Mouse (Mus musculus) cerebellum, postnatal 14 days (tissue): ENCODE data around the gene Clhc1.
"Not testable (repeated sequence)": the region's sequence is repeated elsewhere in the genome, so short reads cannot be mapped to it uniquely, and the experiment has no call there.

Experiments used
- DNase-seq, 2 experiments: peaks; one replicate each; pipeline ENCODE4 v3.0.0; 2021; ENCODE audit warnings: mixed read lengths in 2 of 2

Gene Clhc1

GRCm38 (mm10) chr11:29547752-29548503, at the start of gene Clhc1, which contains the start of gene Rps27a:
Gene Clhc1, plus strand, starts transcription at chr11:29547950.
Gene Rps27a, minus strand, starts transcription at chr11:29548109.
- peak; percentile 96 to 97 for DNase-seq

GRCm38 (mm10) chr11:29503948-29504893, 43.5 kb upstream of the Clhc1 start:
- no peak for DNase-seq

GRCm38 (mm10) chr11:29504899-29505625, 42.7 kb upstream of the Clhc1 start:
- no peak for DNase-seq

GRCm38 (mm10) chr11:29509421-29509820, 38.3 kb upstream of the Clhc1 start:
- no peak for DNase-seq

- no peak for DNase-seq
These were observed 34.8 kb upstream of the Clhc1 start for GRCm38 (mm10) chr11:29512818-29513535.

GRCm38 (mm10) chr11:29514325-29514681, 33.4 kb upstream of the Clhc1 start:
- no peak for DNase-seq

GRCm38 (mm10) chr11:29514682-29515412, 32.9 kb upstream of the Clhc1 start, which contains the start of gene Prorsd1:
Gene Prorsd1, minus strand, starts transcription at chr11:29515033.
- peak; percentile 89 to 90 for DNase-seq

- peak; percentile 88 to 89 for DNase-seq
These were observed 21.6 kb upstream of the Clhc1 start, which contains the start of gene Mtif2 for GRCm38 (mm10) chr11:29525988-29526794. Gene Mtif2, plus strand, starts transcription at chr11:29526408.

- no peak for DNase-seq
These were observed 9.5 kb upstream of the Clhc1 start for GRCm38 (mm10) chr11:29538201-29538600.

- no peak for DNase-seq
These were observed 3.4 kb upstream of the Clhc1 start for GRCm38 (mm10) chr11:29544225-29544945.

- DNase-seq, result not testable (repeated sequence)
These were observed 2.5 kb upstream of the Clhc1 start for GRCm38 (mm10) chr11:29545150-29545752.

GRCm38 (mm10) chr11:29546297-29546696, 1.5 kb upstream of the Clhc1 start:
- DNase-seq, result not testable (repeated sequence)

- DNase-seq, result no peak
These were observed 988 bp upstream of the Clhc1 start for GRCm38 (mm10) chr11:29546762-29547161.

- DNase-seq, result no peak
These were observed 450 bp upstream of the Clhc1 start for GRCm38 (mm10) chr11:29547249-29547751.

- DNase-seq, result peak in 1 of 2 experiments; percentile 17
These were observed 1.0 kb downstream of the Clhc1 start for GRCm38 (mm10) chr11:29548504-29549424.

- no peak for DNase-seq
These were observed 1.7 kb downstream of the Clhc1 start for GRCm38 (mm10) chr11:29549425-29549778.

GRCm38 (mm10) chr11:29560452-29560851, 12.7 kb downstream of the Clhc1 start:
- no peak for DNase-seq

- no peak for DNase-seq
These were observed 13.2 kb downstream of the Clhc1 start for GRCm38 (mm10) chr11:29560990-29561389.
